In the genomic region with DNA sequence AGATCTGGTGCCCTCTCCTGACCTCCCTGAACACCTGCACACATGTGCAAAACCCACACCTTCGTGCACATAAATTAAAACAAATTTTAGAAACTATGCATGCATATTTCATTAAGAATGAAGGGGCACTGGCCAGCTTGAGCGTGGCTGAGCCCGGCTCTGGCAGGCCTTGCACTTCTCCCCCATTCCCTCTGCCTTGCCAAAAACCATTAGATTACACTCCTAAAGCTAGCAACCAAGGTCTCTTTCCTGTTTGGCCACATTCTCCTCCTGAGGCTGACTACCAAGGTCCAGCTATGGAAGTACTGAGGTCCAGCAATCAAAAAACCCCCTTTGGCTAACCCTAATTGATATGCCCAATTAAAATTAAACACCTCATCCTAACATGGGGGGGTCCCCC, we compare ENCODE assay signal across 31 mouse cellular contexts. TPM values are rescaled to one million over a fixed set of nuclear protein-coding genes. Genes with fewer than 3 reads are reported as not detected.
DNase-seq lines count a peak whose midpoint lies in the region; ATAC-seq and TF ChIP-seq lines count a peak whose summit lies in the region.
"Had no signal": no experiment of that assay in that cellular context is flagged by ENCODE, and none has a peak within 500 bp of the region (broad histone marks: within the 10 kb centered on the region; RNA-seq: fewer than 3 reads in every experiment).

No protein-coding gene starts in this region.

- peak; percentile 14 for DNase-seq in kidney, adult 2 months
- DNase-seq in adrenal gland, postnatal 10 days = peak; percentile 55
- peak; percentile 20 for DNase-seq in adrenal gland, postnatal 25 days
- no peak for DNase-seq in heart, adult 18-20 months
- DNase-seq in midbrain, embryonic 14.5 days = no peak
- DNase-seq: cerebellum, adult 11 months; cerebellum, adult 2 months; cerebellum, adult 9-11 months; cerebellum, postnatal 25 days; forebrain, postnatal 0 days; gastrocnemius, adult 2 months; gastrocnemius, postnatal 14 days; heart, adult 2 months; heart, postnatal 14 days; heart, postnatal 4 days had no signal

- H3K9ac ChIP-seq in kidney, embryonic 14.5 days (ENCODE audit: low read depth, low read length) = no peak overlapping the region
- no peak overlapping the region for H3K9ac ChIP-seq in midbrain, embryonic 14.5 days (replicated peaks; ENCODE audit: low read length)
- H3K9ac ChIP-seq: embryonic facial prominence, embryonic 12.5 days; embryonic facial prominence, embryonic 15.5 days; forebrain, postnatal 0 days; heart, embryonic 13.5 days; hindbrain, embryonic 14.5 days had no signal

- H3K4me1 ChIP-seq in kidney, adult 2 months (ENCODE audit: control insufficient read depth, insufficient read depth, low read length) = no peaks in the 10 kb centered on the region
- H3K4me1 ChIP-seq in kidney, embryonic 14.5 days (ENCODE audit: control insufficient read depth, insufficient read depth, low read length) = no peaks in the 10 kb centered on the region; the same call in 1 of the 2 replicates
- no peaks in the 10 kb centered on the region for H3K4me1 ChIP-seq in midbrain, embryonic 14.5 days (ENCODE audit: control insufficient read depth, insufficient read depth, low read length)
- H3K4me1 ChIP-seq: embryonic facial prominence, embryonic 12.5 days; embryonic facial prominence, embryonic 15.5 days; heart, embryonic 13.5 days had no signal

- ATAC-seq in kidney, embryonic 14.5 days (ENCODE audit: low FRiP score, low TSS enrichment) = no peak
- ATAC-seq in midbrain, embryonic 14.5 days (ENCODE audit: low FRiP score, low TSS enrichment) = no peak
- ATAC-seq: CD4-positive, CD25-positive, alpha-beta regulatory T cell, adult 4 months; forebrain, embryonic 14.5 days; forebrain, postnatal 0 days; hindbrain, postnatal 0 days; inflammation-experienced regulatory T-cells, adult 6 months; intestine, embryonic 16.5 days had no signal

- no peaks in the 10 kb centered on the region for H3K36me3 ChIP-seq in kidney, adult 2 months (ENCODE audit: control insufficient read depth, insufficient read depth, low read length)
- H3K36me3 ChIP-seq in kidney, embryonic 14.5 days (ENCODE audit: control insufficient read depth, insufficient read depth, low read length) = no peaks in the 10 kb centered on the region
- H3K36me3 ChIP-seq in midbrain, embryonic 14.5 days (ENCODE audit: control insufficient read depth, insufficient read depth, low read length) = no peaks in the 10 kb centered on the region
- H3K36me3 ChIP-seq: embryonic facial prominence, embryonic 12.5 days; embryonic facial prominence, embryonic 15.5 days; heart, embryonic 10.5 days; heart, embryonic 13.5 days had no signal

- H3K4me3 ChIP-seq in kidney, adult 2 months (ENCODE audit: insufficient read depth, low read depth, low read length) = no peak overlapping the region
- no peak overlapping the region for H3K4me3 ChIP-seq in kidney, embryonic 14.5 days (ENCODE audit: low read length)
- H3K4me3 ChIP-seq in midbrain, embryonic 14.5 days (replicated peaks; ENCODE audit: low read depth, low read length) = no peak overlapping the region
- H3K4me3 ChIP-seq: embryonic facial prominence, embryonic 12.5 days; embryonic facial prominence, embryonic 15.5 days; gastrocnemius, adult 2 months; heart, adult 2 months; heart, embryonic 10.5 days; heart, embryonic 13.5 days had no signal

- H3K27me3 ChIP-seq in kidney, adult 2 months (replicated peaks; ENCODE audit: control insufficient read depth, insufficient read depth, low read length) = no peaks in the 10 kb centered on the region
- H3K27me3 ChIP-seq in kidney, embryonic 14.5 days (ENCODE audit: control insufficient read depth, insufficient read depth, low read length) = no peaks in the 10 kb centered on the region
- no peaks in the 10 kb centered on the region for H3K27me3 ChIP-seq in midbrain, embryonic 14.5 days (ENCODE audit: control insufficient read depth, insufficient read depth, low read length)
- H3K27me3 ChIP-seq: embryonic facial prominence, embryonic 15.5 days had no signal

- TF ChIP-seq POLR2A in kidney, adult 2 months (IDR thresholded peaks at IDR 0.05; ENCODE audit: low read depth, low read length) = no peak

- no peaks in the 10 kb centered on the region for H3K9me3 ChIP-seq in kidney, embryonic 14.5 days (ENCODE audit: control insufficient read depth, low read length)
- H3K9me3 ChIP-seq in midbrain, embryonic 14.5 days (ENCODE audit: control insufficient read depth, low read length) = no peaks in the 10 kb centered on the region
- H3K9me3 ChIP-seq: embryonic facial prominence, embryonic 12.5 days; embryonic facial prominence, embryonic 15.5 days; heart, embryonic 10.5 days; heart, embryonic 13.5 days had no signal

- H3K27ac ChIP-seq in kidney, adult 2 months (ENCODE audit: insufficient read depth, low read depth, low read length) = no peak overlapping the region
- no peak overlapping the region for H3K27ac ChIP-seq in kidney, embryonic 14.5 days (ENCODE audit: low read depth, low read length)
- H3K27ac ChIP-seq in midbrain, embryonic 14.5 days (replicated peaks; ENCODE audit: low read depth, low read length) = no peak overlapping the region
- H3K27ac ChIP-seq: embryonic facial prominence, embryonic 12.5 days; embryonic facial prominence, embryonic 15.5 days; gastrocnemius, adult 2 months; heart, adult 2 months; heart, embryonic 10.5 days; heart, embryonic 13.5 days; hindbrain, embryonic 14.5 days; hindbrain, postnatal 0 days had no signal

- H3K4me2 ChIP-seq in kidney, embryonic 14.5 days (replicated peaks; ENCODE audit: low read depth, low read length) = no peak overlapping the region
- no peak overlapping the region for H3K4me2 ChIP-seq in midbrain, embryonic 14.5 days (ENCODE audit: low read length)
- H3K4me2 ChIP-seq: embryonic facial prominence, embryonic 12.5 days; embryonic facial prominence, embryonic 15.5 days; heart, embryonic 13.5 days; hindbrain, embryonic 14.5 days had no signal

- WGBS in kidney, adult 2 months = 65% methylated on average over 3 of the region's 3 CpGs
- WGBS in kidney, embryonic 14.5 days = 73% methylated on average over 3 of the region's 3 CpGs
- WGBS in midbrain, embryonic 14.5 days = 82% methylated on average over 3 of the region's 3 CpGs

- no peak for TF ChIP-seq CTCF in kidney, adult 2 months (conservative IDR thresholded peaks at IDR 0.05; ENCODE audit: insufficient read depth, insufficient read length, low read depth, low read length)

RNA-seq across cellular contexts. Expression of a gene that starts 13.7 kb away (rescaled TPM):
- 0.03 TPM in 2 replicates for polyA plus RNA-seq in kidney, adult 2 months (2012; rRNA removed)
- polyA plus RNA-seq in kidney, embryonic 14.5 days (2014; fragmentation: Nextera tagmentation; extraction: Ambion mirVana) = 0.08 and 0.21 TPM in 2 replicates
- total RNA-seq in adrenal gland, postnatal 10 days (2021) = under 1 TPM in 1 of 2 experiments, not detected in 1; 0.24 TPM
- total RNA-seq in adrenal gland, postnatal 25 days (2021) = not detected in 2 replicates
- under 1 TPM in 1 of 2 experiments, not detected in 1; 0.15 TPM for total RNA-seq in heart, adult 18-20 months (2021)
- not detected in 2 replicates for polyA plus RNA-seq in midbrain, embryonic 14.5 days (2014; fragmentation: Nextera tagmentation; extraction: Ambion mirVana)
- total RNA-seq: forebrain, postnatal 0 days; hindbrain, postnatal 0 days had no signal
- polyA plus RNA-seq: cerebellum, adult 2 months; forebrain, embryonic 11.5 days; forebrain, embryonic 14.5 days; heart, adult 2 months; hindbrain, embryonic 11.5 days; hindbrain, embryonic 14.5 days; inflammation-experienced regulatory T-cells, adult 6 months had no signal

RNA-seq across cellular contexts. Expression of a gene that starts 22.8 kb away (rescaled TPM):
- polyA plus RNA-seq in kidney, adult 2 months (2012; rRNA removed) = 0.38 and 0.44 TPM in 2 replicates
- 1.1 and 1.3 TPM in 2 replicates for polyA plus RNA-seq in kidney, embryonic 14.5 days (2014; fragmentation: Nextera tagmentation; extraction: Ambion mirVana)
- total RNA-seq in adrenal gland, postnatal 10 days (2021) = 1 to 10 TPM; 1.1 to 1.2 TPM
- 0.76 TPM in 1 of 2 replicates, not detected in the other for total RNA-seq in adrenal gland, postnatal 25 days (2021)
- 1 to 10 TPM in 1 of 2 experiments, under 1 TPM in 1; 0.51 to 1.5 TPM for total RNA-seq in heart, adult 18-20 months (2021)
- 0.12 and 0.18 TPM in 2 replicates for polyA plus RNA-seq in midbrain, embryonic 14.5 days (2014; fragmentation: Nextera tagmentation; extraction: Ambion mirVana)
- total RNA-seq: forebrain, postnatal 0 days; gastrocnemius, adult 2 months; hindbrain, postnatal 0 days; MEL had no signal
- polyA plus RNA-seq: embryonic facial prominence, embryonic 12.5 days; forebrain, embryonic 14.5 days; hindbrain, postnatal 0 days had no signal

RNA-seq across cellular contexts. Expression of a gene that starts 48.8 kb away (rescaled TPM):
- 0.13 and 0.23 TPM in 2 replicates for polyA plus RNA-seq in kidney, adult 2 months (2012; rRNA removed)
- polyA plus RNA-seq in kidney, embryonic 14.5 days (2014; fragmentation: Nextera tagmentation; extraction: Ambion mirVana) = 0.09 and 0.39 TPM in 2 replicates
- not detected for total RNA-seq in adrenal gland, postnatal 10 days (2021)
- total RNA-seq in adrenal gland, postnatal 25 days (2021) = not detected in 2 replicates
- total RNA-seq in heart, adult 18-20 months (2021) = under 1 TPM in 1 of 2 experiments, not detected in 1; 0.23 TPM
- 0.12 TPM in 1 of 2 replicates, not detected in the other for polyA plus RNA-seq in midbrain, embryonic 14.5 days (2014; fragmentation: Nextera tagmentation; extraction: Ambion mirVana)
- total RNA-seq: common myeloid progenitor, adult 5-6 weeks; heart, adult 2 months; heart, postnatal 14 days; heart, postnatal 4 days; hindbrain, postnatal 0 days had no signal
- polyA plus RNA-seq: forebrain, embryonic 11.5 days; forebrain, embryonic 14.5 days; hindbrain, embryonic 14.5 days; hindbrain, postnatal 0 days had no signal

RNA-seq across cellular contexts. Expression of a gene that starts 54.3 kb away (rescaled TPM):
- not detected in 2 replicates for polyA plus RNA-seq in kidney, adult 2 months (2012; rRNA removed)
- not detected in 2 replicates for polyA plus RNA-seq in kidney, embryonic 14.5 days (2014; fragmentation: Nextera tagmentation; extraction: Ambion mirVana)
- total RNA-seq in adrenal gland, postnatal 10 days (2021) = under 1 TPM in 1 of 2 experiments, not detected in 1; 0.55 TPM
- 0.15 TPM in 1 of 2 replicates, not detected in the other for total RNA-seq in adrenal gland, postnatal 25 days (2021)
- not detected for total RNA-seq in heart, adult 18-20 months (2021)
- not detected in 2 replicates for polyA plus RNA-seq in midbrain, embryonic 14.5 days (2014; fragmentation: Nextera tagmentation; extraction: Ambion mirVana)
- total RNA-seq: common myeloid progenitor, adult 5-6 weeks; forebrain, postnatal 0 days; gastrocnemius, adult 2 months; gastrocnemius, postnatal 14 days; heart, adult 2 months; heart, postnatal 14 days; heart, postnatal 4 days; MEL had no signal
- polyA plus RNA-seq: C2C12; CD4-positive, CD25-positive, alpha-beta regulatory T cell, adult 4 months; cerebellum, adult 2 months; embryonic facial prominence, embryonic 12.5 days; embryonic facial prominence, embryonic 15.5 days; forebrain, embryonic 14.5 days; heart, adult 2 months; heart, embryonic 10.5 days; heart, embryonic 13.5 days; hindbrain, embryonic 11.5 days; hindbrain, embryonic 14.5 days; inflammation-experienced regulatory T-cells, adult 6 months had no signal

Comparison
In these comparisons a context has a peak if more than half of its experiments do, and no peak if none do; other contexts are left out.
1. DNase-seq: peak in kidney, adult 2 months (single experiment), adrenal gland, postnatal 10 days (single experiment) and adrenal gland, postnatal 25 days (single experiment); none in heart, adult 18-20 months (0 of 2) and midbrain, embryonic 14.5 days (single experiment).